ENCODE assay signal across 1 mouse cellular context in the genomic region with DNA sequence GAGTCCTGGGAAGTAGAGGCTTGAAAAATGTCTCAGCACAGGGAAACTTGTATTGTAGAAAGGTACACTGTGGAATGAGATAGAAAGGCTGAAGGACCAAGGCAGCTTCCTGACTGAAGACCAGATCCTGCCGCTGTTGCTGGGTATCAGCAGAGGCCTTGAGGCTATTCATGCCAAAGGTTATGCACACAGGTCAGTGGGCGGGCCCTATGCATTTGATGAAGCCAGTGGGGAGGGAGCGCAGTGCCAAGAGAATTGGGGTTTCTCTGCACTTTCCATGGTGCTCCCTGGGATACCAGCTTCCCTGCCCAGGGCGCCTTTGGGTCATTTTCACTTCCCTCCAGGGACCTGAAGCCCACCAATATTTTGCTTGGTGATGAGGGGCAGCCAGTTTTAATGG.
TF ChIP-seq lines count a peak whose summit lies in the region.

No protein-coding gene starts in this region.

TF ChIP-seq in MEL, 35 proteins besides CTCF, POLR2A, EP300 and RAD21:
- TF ChIP-seq USF1 (IDR thresholded peaks at IDR 0.05; ENCODE audit: low read depth, low read length): no peak
- TF ChIP-seq MAX (IDR thresholded peaks at IDR 0.05; ENCODE audit: low read length): no peak
- no peak for TF ChIP-seq BHLHE40 (IDR thresholded peaks at IDR 0.05; ENCODE audit: borderline replicate concordance, low read depth, low read length)
- TF ChIP-seq POLR2AphosphoS2 (IDR thresholded peaks at IDR 0.05; ENCODE audit: low read length): 0 out of 2 replicates have a peak, but pooled peaks have one; percentile 7
